28 mouse cellular contexts compared by ENCODE assay signal in the genomic region with DNA sequence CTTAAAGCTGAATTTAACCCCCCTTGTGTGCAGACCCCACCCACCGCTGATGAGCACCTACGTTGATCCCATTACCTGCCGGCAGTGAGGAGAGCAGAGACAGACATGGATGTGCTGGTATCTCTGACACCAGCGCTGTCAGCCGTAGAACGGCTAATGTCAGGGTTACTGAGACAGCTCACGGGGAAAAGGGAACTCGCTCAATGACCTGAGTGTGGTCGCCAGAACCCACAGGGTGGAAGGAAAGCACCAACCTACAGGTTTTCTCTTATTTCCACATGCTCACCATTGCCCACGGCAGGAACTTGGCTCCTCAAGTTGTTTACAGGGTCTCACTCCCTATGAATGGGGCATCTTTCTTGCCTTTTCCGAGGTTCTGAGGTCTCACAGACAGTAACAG.
"Had no signal": no experiment of that assay in that cellular context is flagged by ENCODE, and none has a peak within 500 bp of the region (broad histone marks: within the 10 kb centered on the region; RNA-seq: fewer than 3 reads in every experiment).

No protein-coding gene starts in this region.

- H3K9ac ChIP-seq: heart, embryonic 13.5 days; heart, embryonic 15.5 days; hindbrain, embryonic 12.5 days; hindbrain, embryonic 14.5 days; intestine, embryonic 15.5 days; limb, embryonic 12.5 days; liver, embryonic 13.5 days had no signal

- H3K9me3 ChIP-seq: heart, embryonic 13.5 days; heart, embryonic 15.5 days; hindbrain, embryonic 10.5 days; hindbrain, embryonic 12.5 days; intestine, embryonic 15.5 days; limb, embryonic 10.5 days; limb, embryonic 12.5 days; liver, embryonic 13.5 days had no signal

- H3K4me2 ChIP-seq: heart, embryonic 11.5 days; heart, embryonic 13.5 days; heart, embryonic 15.5 days; hindbrain, embryonic 12.5 days; hindbrain, embryonic 14.5 days; intestine, embryonic 15.5 days; limb, embryonic 12.5 days; liver, embryonic 11.5 days; liver, embryonic 13.5 days had no signal

- H3K36me3 ChIP-seq: heart, embryonic 15.5 days; hindbrain, embryonic 10.5 days; hindbrain, embryonic 12.5 days; intestine, embryonic 15.5 days; limb, embryonic 10.5 days; limb, embryonic 12.5 days; liver, embryonic 13.5 days had no signal

- H3K27me3 ChIP-seq: heart, embryonic 13.5 days; heart, embryonic 15.5 days; hindbrain, embryonic 12.5 days; intestine, embryonic 15.5 days; limb, embryonic 12.5 days; liver, embryonic 13.5 days had no signal

- H3K4me1 ChIP-seq: heart, embryonic 15.5 days; hindbrain, embryonic 10.5 days; hindbrain, embryonic 12.5 days; limb, embryonic 10.5 days; limb, embryonic 12.5 days; liver, embryonic 13.5 days had no signal

- H3K4me3 ChIP-seq: heart, adult 2 months; heart, embryonic 13.5 days; heart, embryonic 15.5 days; hindbrain, embryonic 10.5 days; hindbrain, embryonic 12.5 days; intestine, embryonic 15.5 days; layer of hippocampus, adult 2 months; left cerebral cortex, adult 2 months; limb, embryonic 10.5 days; limb, embryonic 12.5 days; liver, embryonic 13.5 days had no signal

- ATAC-seq: hindbrain, embryonic 16.5 days; inflammation-experienced regulatory T-cells, adult 6 months; intestine, embryonic 15.5 days; intestine, postnatal 0 days had no signal

- H3K27ac ChIP-seq: heart, adult 2 months; heart, embryonic 13.5 days; heart, embryonic 15.5 days; hindbrain, embryonic 10.5 days; hindbrain, embryonic 12.5 days; hindbrain, embryonic 14.5 days; intestine, embryonic 15.5 days; layer of hippocampus, adult 2 months; left cerebral cortex, adult 2 months; limb, embryonic 10.5 days; limb, embryonic 12.5 days; liver, embryonic 13.5 days had no signal

- DNase-seq: gastrocnemius, postnatal 14 days; heart, adult 11 months; heart, adult 2 months; heart, postnatal 14 days; heart, postnatal 36 days; kidney, adult 18-20 months; kidney, adult 8-10 months; kidney, postnatal 10 days; kidney, postnatal 25 days; kidney, postnatal 4 days; layer of hippocampus, postnatal 36 days; liver; liver, embryonic 13.5 days had no signal
